Comparison of ENCODE assay signal across 16 mouse cellular contexts in the genomic region with DNA sequence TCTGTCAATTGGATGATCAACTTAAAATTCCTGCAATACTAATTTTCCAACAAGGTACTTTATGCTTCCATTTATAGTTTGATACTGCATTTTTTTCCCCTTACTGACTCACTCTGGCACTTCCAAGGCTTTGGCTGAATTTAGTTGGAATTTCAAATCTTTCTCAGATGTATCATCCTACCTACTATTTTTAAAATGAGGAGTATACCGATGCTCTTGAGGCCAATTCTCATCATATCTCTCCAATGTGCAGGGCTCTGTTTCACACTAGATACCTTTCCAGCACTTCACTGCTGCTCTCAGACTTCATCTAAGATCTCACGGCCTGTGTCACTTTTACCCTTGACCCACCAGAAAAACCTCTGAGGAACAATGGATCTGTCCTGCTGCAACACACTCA.
"Had no signal": no experiment of that assay in that cellular context is flagged by ENCODE, and none has a peak within 500 bp of the region (broad histone marks: within the 10 kb centered on the region; RNA-seq: fewer than 3 reads in every experiment).

No protein-coding gene starts in this region.

- ATAC-seq: hindbrain, postnatal 0 days; intestine, embryonic 16.5 days had no signal

- DNase-seq: gastrocnemius, adult 2 months; gastrocnemius, postnatal 10 days; gastrocnemius, postnatal 25 days; heart, adult 18-20 months; heart, postnatal 10 days; heart, postnatal 4 days; kidney, adult 11 months; kidney, adult 2 months; kidney, adult 9 months; kidney, postnatal 14 days; kidney, postnatal 36 days; layer of hippocampus, adult 9-11 months; liver; liver, embryonic 13.5 days had no signal
